Mouse (Mus musculus): ENCODE data around the gene Lrp10.

Lrp10 gene

GRCm38 (mm10) chr14:54463959-54464292 lies at the start of gene Lrp10:
Gene Lrp10 (plus strand): TSS chr14:54464137.
- in situ Hi-C loops (cut with MboI; ENCODE audit: low pct_unique_long_range_greater_than_20kb in 1 of 2, low sequenced_read_pairs in 2 of 2, unreplicated experiment in 1 of 2), result loop anchor here (5.0 to 25.0 kb wide), 2 partner anchors 37 to 402 kb away; partner anchors contain the start of gene Mrpl52 (in 1 of the 2)

- in situ Hi-C loops (cut with MboI; ENCODE audit: low pct_unique_long_range_greater_than_20kb in 1 of 2, low sequenced_read_pairs in 2 of 2, unreplicated experiment in 1 of 2), result no loop called here
Measured at GRCm38 (mm10) chr14:54415241-54416020, 48.5 kb upstream of the Lrp10 start.

GRCm38 (mm10) chr14:54416229-54416775 lies 47.6 kb upstream of the Lrp10 start:
- in situ Hi-C loops (cut with MboI; ENCODE audit: low pct_unique_long_range_greater_than_20kb in 1 of 2, low sequenced_read_pairs in 2 of 2, unreplicated experiment in 1 of 2), result no loop called here

- in situ Hi-C loops (cut with MboI; ENCODE audit: low pct_unique_long_range_greater_than_20kb in 1 of 2, low sequenced_read_pairs in 2 of 2, unreplicated experiment in 1 of 2), result no loop called here
Measured at GRCm38 (mm10) chr14:54416830-54417229, 47.1 kb upstream of the Lrp10 start.

GRCm38 (mm10) chr14:54417623-54418081 lies 46.3 kb upstream of the Lrp10 start, which contains the start of gene Slc7a7:
Gene Slc7a7 (minus strand): TSS chr14:54417780.
- in situ Hi-C loops (cut with MboI; ENCODE audit: low pct_unique_long_range_greater_than_20kb in 1 of 2, low sequenced_read_pairs in 2 of 2, unreplicated experiment in 1 of 2), result no loop called here

GRCm38 (mm10) chr14:54421014-54421413 lies 42.9 kb upstream of the Lrp10 start:
- in situ Hi-C loops (cut with MboI; ENCODE audit: low pct_unique_long_range_greater_than_20kb in 1 of 2, low sequenced_read_pairs in 2 of 2, unreplicated experiment in 1 of 2), result no loop called here

- in situ Hi-C loops (cut with MboI; ENCODE audit: low pct_unique_long_range_greater_than_20kb in 1 of 2, low sequenced_read_pairs in 2 of 2, unreplicated experiment in 1 of 2), result no loop called here
Measured at GRCm38 (mm10) chr14:54423406-54423805, 40.5 kb upstream of the Lrp10 start.

GRCm38 (mm10) chr14:54424634-54425033 lies 39.3 kb upstream of the Lrp10 start:
- in situ Hi-C loops (cut with MboI; ENCODE audit: low pct_unique_long_range_greater_than_20kb in 1 of 2, low sequenced_read_pairs in 2 of 2, unreplicated experiment in 1 of 2), result loop anchor here in 1 of 2 experiments (5.0 kb wide), 1 partner anchor 38 kb away; the partner anchor contains the start of gene Lrp10

GRCm38 (mm10) chr14:54425540-54425939 lies 38.4 kb upstream of the Lrp10 start:
- in situ Hi-C loops (cut with MboI; ENCODE audit: low pct_unique_long_range_greater_than_20kb in 1 of 2, low sequenced_read_pairs in 2 of 2, unreplicated experiment in 1 of 2), result loop anchor here in 1 of 2 experiments (5.0 kb wide), 1 partner anchor 37 kb away; the partner anchor contains the start of gene Lrp10

GRCm38 (mm10) chr14:54426003-54426688 lies 37.8 kb upstream of the Lrp10 start:
- in situ Hi-C loops (cut with MboI; ENCODE audit: low pct_unique_long_range_greater_than_20kb in 1 of 2, low sequenced_read_pairs in 2 of 2, unreplicated experiment in 1 of 2), result loop anchor here in 1 of 2 experiments (5.0 kb wide), 1 partner anchor 36 kb away; the partner anchor contains the start of gene Lrp10

- in situ Hi-C loops (cut with MboI; ENCODE audit: low pct_unique_long_range_greater_than_20kb in 1 of 2, low sequenced_read_pairs in 2 of 2, unreplicated experiment in 1 of 2), result loop anchor here in 1 of 2 experiments (5.0 kb wide), 1 partner anchor 35 kb away; the partner anchor contains the start of gene Lrp10
Measured at GRCm38 (mm10) chr14:54426689-54427398, 37.1 kb upstream of the Lrp10 start, which contains the start of gene Mrpl52. Gene Mrpl52 (plus strand): TSS chr14:54426909.

GRCm38 (mm10) chr14:54427696-54428095 lies 36.2 kb upstream of the Lrp10 start:
- in situ Hi-C loops (cut with MboI; ENCODE audit: low pct_unique_long_range_greater_than_20kb in 1 of 2, low sequenced_read_pairs in 2 of 2, unreplicated experiment in 1 of 2), result loop anchor here in 1 of 2 experiments (5.0 kb wide), 1 partner anchor 35 kb away; the partner anchor contains the start of gene Lrp10

- in situ Hi-C loops (cut with MboI; ENCODE audit: low pct_unique_long_range_greater_than_20kb in 1 of 2, low sequenced_read_pairs in 2 of 2, unreplicated experiment in 1 of 2), result loop anchor here in 1 of 2 experiments (5.0 kb wide), 1 partner anchor 34 kb away; the partner anchor contains the start of gene Lrp10
Measured at GRCm38 (mm10) chr14:54428421-54428820, 35.5 kb upstream of the Lrp10 start.

GRCm38 (mm10) chr14:54429332-54430093 lies 34.4 kb upstream of the Lrp10 start:
- in situ Hi-C loops (cut with MboI; ENCODE audit: low pct_unique_long_range_greater_than_20kb in 1 of 2, low sequenced_read_pairs in 2 of 2, unreplicated experiment in 1 of 2), result loop anchor here in 1 of 2 experiments (5.0 kb wide), 1 partner anchor 33 kb away; the partner anchor contains the start of gene Lrp10

- in situ Hi-C loops (cut with MboI; ENCODE audit: low pct_unique_long_range_greater_than_20kb in 1 of 2, low sequenced_read_pairs in 2 of 2, unreplicated experiment in 1 of 2), result no loop called here
Measured at GRCm38 (mm10) chr14:54430406-54431145, 33.4 kb upstream of the Lrp10 start.

- in situ Hi-C loops (cut with MboI; ENCODE audit: low pct_unique_long_range_greater_than_20kb in 1 of 2, low sequenced_read_pairs in 2 of 2, unreplicated experiment in 1 of 2), result no loop called here
Measured at GRCm38 (mm10) chr14:54431334-54432077, 32.4 kb upstream of the Lrp10 start, which contains the start of gene Mmp14. Gene Mmp14 (plus strand): TSS chr14:54431612.

Data from mouse embryonic stem cell (cell line).